Mouse (Mus musculus) adrenal gland, postnatal 14 days (tissue): ENCODE measurements around the gene Prepl. TPM values are rescaled to one million over a fixed set of nuclear protein-coding genes. Genes with fewer than 3 reads are reported as not detected.

ENCODE experiments used
- DNase-seq: peaks from one replicate; pipeline ENCODE4 v3.0.0; 2021; ENCODE audit warnings: mixed read lengths
- total RNA-seq: library from RNA; stranded (reverse); gene quantifications from 2 replicates; pipeline ENCODE4 v1.2.3, GENCODE M21; 2021

Gene Prepl
- total RNA-seq, 1 experiment from 2014 or later, result 29.3 TPM

DNA sequence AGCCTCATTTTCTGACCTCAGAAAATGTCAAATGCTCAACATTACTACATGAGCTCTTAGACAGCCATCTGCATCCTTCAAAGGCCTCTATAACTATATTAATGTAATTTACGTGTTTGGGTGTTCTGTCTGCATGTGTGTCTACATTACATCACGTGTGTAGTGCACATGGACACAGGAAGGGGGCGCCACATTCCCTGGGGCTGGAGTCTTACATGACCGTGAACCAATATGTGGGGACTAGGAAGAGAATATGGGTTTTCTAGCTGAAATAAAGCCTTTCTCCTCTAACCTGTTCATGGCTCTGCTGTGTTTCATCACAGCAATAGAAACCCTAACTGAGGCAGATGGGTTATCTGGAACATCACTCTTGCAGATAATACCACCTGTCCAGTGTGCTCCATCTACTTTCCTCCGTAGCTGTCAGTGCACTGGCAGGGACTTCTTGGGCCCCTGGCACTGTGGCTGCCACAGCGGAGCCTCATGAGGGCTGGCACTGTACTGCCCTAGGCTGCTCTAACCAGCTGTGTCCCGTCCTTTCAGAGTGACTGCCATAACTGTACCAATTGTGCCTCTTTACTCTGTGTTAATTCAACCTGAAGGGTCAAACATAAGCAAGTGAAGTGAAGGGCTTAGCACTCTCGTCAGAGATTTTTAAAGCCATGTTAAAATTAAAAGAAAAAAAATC lies 18.8 kb downstream of the Prepl start:
- no peak for DNase-seq

DNA sequence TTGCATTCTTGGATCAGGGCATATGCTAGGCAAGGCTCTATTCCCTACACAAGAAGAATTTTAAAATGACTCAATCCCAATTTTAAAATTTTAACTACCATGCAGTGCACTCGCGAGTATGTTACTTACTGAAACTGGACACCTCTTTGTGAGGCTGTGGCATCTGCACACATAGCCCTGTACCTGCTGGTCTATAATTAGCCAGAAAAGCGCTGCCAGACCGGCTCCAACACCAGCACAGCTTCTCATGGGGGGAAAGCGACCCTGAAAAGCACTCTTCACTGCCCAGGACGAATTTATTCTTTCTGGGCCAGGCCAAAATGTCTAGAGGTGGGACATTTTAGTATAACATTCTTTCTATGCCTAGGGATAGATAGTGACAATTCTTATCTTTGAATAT lies 19.4 kb downstream of the Prepl start:
- no peak for DNase-seq

DNA sequence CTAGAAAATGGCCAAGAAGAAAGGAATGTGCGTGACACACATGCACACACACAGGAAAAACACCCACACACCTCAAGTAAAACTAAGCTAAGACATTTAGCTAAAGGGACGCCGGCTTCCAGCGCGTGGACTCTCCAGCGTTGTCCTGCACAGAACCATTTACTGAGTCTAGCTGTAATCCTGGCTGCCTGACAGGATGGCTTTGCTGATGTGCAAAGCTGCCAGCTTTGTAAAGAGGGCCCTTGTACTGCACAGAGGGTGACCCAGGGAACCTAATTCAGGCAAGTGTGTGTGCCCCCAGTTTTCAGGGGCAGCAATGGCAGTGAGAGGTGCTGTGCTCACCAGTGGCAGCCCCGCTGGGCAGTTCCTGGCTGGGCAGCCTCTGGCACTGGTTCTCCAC lies 22.7 kb downstream of the Prepl start:
- no peak for DNase-seq

DNA sequence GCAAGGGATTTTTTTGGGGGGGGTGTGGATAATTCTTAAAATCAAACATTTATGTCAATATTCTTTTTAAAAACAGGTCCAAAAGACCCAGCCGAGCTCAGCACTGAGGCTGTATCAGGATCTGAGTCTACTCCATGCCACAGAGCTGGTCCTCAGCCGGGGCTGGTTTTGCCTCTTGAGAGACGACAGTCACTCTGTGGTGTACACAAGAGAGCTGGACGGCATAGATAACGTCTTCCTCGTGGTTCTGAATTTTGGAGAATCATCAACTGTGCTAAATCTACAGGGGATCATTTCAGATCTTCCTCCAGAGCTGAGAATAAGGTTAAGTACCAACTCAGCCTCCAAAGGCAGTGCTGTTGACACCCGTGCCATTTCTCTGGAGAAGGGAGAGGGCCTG lies 26.5 kb downstream of the Prepl start:
- DNase-seq, result no peak

DNA sequence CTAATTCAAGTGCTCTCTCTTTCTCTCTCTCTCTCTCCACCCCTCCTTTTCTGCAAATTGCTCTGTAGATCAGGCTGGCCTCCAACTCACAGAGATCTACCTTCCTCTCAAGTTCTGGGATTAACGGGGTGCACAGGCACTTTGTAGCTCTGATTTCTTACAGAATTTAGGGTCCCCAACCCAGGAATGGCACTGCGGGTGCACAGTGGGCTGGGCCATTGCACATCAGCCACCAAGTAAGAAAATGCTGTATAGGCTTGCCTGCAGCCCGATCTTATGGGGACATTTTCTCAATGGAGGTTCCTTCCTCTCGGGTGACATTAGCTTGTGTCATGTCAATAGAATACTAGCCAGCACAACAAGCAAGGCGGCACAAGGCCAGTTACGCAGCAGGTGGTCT lies 30.9 kb downstream of the Prepl start:
- no peak for DNase-seq

DNA sequence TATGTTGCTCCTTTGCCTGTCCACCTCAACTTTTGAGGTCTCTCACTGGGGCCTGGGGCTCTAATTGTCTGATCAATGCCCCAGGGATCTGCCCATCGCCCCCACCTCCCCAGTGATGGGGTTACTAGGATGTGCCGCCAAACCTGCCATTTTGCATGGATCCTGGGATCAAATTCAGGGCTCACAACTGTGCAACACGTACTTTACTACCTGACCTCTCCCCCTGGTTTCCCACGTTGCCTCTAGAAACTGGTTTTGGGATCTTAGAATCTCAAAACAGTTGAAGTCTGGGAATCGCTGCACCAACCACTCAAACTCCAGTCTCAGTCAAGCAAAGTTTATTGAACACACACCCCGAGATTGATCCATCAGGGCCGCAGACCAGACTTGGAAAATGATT lies 31.8 kb downstream of the Prepl start:
- DNase-seq, result no peak

DNA sequence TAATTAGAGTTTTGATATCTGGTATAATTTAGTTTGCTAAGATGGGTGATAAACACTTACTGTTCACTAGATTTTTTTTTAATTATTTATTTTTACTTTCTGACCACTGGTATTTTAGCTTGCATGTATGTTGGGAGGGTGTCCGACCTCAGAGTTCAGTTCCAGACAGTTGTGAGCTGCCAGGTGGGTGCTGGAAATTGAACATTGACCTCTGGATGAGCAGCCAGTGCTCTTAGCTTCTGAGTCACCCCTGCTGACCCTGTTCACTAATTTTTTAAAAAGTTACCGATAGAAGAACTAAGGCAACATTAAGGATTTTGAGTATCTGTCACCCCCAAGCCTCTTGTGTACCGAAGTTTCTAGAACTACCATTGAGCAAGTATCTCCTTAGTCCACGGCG lies 41.7 kb downstream of the Prepl start:
- DNase-seq, result no peak

DNA sequence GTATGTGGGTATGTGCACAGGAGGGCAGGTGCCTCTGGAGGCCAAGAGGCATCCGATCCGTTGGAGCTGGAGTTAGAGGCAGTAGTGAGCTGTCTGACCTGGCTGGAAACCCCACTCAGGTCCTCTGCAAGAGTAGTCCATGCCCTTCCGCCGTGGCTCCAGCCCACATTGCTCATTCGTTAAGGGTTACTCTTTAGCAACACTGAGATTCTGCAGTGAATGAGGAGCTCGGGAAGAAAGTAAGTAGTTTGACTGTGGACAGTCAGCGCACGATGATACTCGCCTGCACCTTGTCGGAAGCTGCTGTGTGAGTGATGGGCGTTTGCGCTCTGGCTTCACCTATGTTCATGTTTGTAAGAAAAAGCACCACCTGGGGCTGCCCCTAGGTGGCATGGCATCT lies 44.9 kb downstream of the Prepl start:
- DNase-seq, result no peak

DNA sequence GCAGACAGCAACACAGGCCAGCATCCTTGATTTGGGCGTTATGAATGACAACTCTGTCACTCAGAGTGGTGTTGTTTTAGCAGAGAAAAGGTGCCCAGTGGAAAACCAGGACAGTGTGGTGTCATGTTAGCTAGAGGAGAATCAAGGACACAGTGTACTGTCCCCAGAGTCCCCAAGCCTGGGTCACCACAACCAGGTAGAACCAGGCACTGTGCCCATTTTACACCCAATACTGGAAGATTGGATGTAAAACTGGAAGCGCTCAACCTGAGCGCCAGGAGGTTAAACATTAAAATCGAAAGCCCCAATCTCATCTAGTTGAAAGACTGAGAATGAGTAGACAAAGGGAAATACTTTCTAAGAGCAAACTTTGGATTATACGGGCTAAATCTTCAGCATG lies 45.6 kb downstream of the Prepl start:
- no peak for DNase-seq

DNA sequence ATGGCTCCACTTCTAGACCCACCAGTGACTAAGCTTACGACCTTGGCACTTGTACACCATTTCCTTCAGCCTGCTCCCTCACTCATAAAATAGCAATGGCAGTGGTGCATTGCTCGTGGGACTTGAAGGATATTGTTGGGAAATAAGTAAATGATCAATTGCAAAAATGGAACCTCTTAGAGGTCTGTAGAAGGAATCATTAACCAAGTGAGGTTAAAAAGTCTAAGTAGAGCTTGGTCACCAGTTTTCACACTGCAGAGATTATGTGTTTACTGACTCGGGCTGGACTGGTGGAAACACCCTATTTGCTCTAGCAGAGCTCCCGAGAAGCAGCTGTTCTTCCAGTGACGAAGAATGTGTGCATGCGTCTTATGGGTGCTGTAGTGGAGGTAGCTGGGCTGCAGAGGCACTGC lies 46.6 kb downstream of the Prepl start:
- DNase-seq, result no peak

DNA sequence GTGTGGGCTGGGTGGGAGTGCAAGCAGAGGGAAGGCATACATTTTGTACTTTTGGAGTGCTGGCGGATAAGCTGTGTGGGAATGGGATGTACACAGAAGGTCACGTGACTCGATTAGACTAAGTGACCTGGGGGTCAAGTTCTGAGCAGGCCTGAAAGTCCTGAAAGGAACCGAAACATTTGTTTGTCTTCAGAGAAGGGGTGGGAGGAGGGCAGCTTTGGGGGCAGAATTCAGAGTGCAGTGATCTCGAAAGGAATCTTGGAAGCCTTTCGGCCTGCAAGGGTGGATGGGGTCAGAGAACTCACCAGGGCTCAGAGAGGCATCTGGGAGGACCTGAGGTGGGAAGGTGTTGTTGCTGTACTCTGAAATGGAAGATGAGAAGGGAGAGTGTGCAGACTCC lies 47.6 kb downstream of the Prepl start:
- no peak for DNase-seq

DNA sequence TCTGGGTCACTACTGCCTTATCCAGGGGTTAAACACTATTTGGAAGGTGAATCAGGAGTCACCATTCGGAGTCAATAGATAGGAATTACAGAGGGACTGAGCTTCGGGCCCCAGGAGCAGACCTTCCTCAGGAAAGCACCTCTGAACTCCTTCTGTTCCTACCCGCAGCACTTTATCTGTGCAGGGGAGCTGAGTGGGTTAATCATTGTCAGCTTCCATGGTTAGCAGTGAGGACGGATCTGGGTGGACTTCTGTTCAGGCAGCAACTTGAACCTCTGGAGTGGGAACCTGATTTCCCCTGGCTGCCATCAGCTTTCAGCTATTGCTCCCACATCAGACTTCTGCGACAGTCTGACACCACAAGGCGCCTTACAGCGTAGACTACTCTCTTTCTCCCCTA lies 49.1 kb downstream of the Prepl start:
- DNase-seq, result no peak

DNA sequence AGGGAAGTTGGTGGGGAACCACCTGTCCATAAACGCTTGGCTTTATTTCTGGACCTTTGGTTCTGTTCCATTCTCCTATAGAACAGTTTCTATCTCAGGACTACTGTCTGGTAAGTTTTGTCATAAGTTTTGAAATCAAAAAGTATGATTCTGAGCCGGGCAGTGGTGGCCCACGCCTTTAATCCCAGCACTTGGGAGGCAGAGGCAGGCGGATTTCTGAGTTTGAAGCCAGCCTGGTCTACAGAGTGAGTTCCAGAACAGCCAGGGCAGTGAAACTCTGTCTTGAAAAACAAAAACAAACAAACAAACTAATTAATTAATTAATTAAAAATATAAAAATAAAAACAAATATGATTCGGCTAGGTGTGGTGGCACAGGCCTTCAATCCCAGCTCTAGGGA lies 51.3 kb downstream of the Prepl start:
- DNase-seq, result no peak

DNA sequence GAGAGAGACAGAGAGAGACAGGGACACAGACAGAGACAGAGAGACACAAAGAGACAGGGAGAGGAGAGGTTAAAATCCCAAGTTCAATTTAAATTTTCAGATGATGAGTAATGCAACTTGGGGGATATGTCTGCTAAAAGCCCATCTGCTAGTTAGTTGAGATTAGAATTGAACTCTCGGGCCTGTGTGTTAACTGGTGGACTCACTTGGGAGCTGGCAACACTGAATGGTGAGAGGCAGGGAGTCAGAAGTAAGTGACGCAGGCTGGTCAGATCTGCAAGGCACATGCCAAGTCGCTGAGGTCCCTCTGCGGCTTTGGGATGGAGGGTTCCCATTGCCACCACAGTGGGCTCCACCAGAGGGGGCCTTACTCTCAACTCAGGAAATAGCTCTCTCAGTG lies 51.7 kb downstream of the Prepl start:
- DNase-seq, result no peak

DNA sequence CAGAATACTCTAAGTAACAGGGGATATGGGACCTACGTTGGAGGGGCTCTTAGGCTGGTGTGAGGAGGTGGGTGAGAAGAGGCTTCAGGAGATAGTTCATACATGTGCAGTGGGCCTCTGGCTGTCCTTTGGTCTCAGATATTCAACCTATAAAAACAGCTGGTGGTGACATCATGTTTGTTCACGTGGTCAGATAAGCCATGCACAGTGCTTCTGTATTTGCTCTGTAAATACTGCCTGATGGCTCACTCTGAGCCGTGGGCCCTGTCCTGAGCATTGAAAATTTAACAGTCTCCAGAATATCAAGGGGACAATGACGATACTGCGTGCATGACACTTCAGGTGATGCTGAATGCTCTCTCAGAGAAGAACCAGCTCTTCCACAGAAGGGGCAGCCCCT lies 52.2 kb downstream of the Prepl start:
- DNase-seq, result no peak

DNA sequence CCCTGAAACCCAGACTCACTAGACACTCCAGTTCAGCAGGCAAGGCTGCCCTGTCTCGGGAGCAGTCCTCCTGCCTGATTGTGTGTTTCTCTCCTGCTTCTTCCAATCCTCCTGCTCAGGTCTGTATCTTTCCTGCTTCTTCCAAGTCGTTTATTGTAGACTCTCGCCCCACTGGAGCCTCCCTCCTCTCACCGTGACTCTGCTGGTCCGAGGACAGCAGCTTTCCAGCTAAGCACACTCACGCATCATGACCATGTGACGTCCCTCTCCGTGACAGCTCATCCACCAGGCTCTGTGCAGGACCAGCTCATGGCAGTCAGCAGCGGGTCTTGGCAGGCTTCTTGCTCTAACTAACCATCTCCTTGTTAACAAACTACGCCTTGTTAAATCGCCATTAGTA lies 56.0 kb downstream of the Prepl start:
- DNase-seq, result peak; percentile 46

DNA sequence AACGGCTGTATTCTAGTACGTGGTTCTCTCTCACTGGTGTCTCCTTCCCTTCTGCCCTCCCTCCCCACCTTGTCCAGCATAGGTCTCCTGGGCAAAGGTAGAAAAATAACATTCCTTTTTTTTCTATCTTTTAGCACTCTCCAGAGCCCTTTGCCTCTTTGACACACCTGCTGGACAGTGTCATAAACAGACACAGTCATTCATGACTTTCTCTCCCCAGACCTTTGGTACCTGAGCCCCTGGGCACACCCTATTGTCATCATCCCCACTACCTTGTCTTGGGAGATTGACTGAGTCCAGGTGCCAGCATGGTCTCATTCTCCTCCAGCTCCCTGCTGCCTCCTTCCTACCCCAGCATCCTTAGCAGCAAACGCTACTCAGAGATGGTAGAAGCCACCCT lies 57.0 kb downstream of the Prepl start:
- DNase-seq, result no peak

DNA sequence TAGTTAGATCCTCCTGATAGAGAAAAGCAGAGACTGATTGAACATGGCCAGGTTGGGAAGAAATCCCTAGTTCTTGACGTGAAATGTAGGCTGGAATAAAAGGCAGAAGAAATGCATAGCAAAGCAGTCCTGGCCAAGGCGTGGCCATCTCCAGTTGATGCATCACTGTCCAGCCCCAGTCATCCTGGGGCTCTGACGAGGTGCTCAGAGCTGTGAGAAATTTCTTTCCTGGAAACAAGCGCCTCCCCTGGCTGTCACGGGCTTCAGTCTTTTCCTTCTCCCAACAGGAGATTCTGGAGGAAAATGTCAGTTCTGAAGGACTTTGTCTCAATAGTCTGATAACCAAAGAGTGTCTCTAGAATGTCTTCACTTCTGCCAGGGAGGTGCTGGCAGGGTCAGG lies 59.4 kb downstream of the Prepl start:
- no peak for DNase-seq

DNA sequence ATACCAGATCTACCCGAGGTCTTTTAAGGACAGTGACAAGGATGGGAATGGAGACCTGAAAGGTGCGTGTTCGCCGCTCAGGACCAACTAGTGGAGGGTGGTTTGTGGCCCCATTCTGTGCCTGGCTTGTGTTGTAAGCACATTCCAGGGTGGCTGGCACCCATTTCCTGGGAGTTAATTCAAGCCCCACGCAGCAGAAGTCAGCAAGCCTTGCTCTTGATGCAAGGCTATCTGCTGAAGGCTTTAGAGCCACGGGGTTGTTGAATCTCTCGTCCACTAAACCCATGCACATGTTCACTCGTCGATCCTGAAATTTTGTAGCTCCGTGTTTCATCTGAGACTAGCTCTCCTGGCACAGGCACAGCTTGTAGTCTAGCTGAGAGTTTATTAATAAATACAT lies 61.2 kb downstream of the Prepl start:
- no peak for DNase-seq

DNA sequence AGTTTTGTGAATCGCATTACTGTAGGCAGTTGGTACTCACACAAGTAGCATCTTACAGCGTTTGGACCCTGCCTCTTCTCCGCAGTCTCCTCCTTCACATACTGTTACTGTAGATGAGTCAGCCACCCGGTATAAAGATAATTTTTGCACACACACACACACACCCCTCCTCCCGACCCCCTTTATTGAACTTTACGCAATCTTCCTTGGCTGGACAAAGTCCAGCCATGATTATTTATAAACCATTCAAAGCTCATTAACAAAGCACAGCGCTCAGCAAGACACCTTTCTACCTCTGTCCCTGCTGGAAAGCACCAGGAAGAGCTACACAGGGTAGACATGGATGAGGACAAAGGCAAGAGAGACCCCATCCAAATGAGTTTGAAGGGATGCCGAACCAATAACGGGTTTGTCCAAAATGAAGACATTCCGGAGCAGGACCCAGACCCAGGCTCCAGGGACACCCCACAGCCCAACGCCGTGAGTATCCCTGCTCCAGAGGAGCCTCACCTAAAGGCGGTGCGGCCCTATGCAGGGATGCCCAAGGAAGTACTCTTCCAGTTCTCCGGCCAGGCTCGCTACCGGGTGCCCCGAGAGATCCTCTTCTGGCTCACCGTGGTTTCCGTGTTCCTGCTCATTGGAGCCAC lies 61.8 kb downstream of the Prepl start, which contains the start of gene Slc3a1:
Gene Slc3a1 (plus strand): TSS at position 284 of the 647 bp plus-strand sequence.
- no peak for DNase-seq

DNA sequence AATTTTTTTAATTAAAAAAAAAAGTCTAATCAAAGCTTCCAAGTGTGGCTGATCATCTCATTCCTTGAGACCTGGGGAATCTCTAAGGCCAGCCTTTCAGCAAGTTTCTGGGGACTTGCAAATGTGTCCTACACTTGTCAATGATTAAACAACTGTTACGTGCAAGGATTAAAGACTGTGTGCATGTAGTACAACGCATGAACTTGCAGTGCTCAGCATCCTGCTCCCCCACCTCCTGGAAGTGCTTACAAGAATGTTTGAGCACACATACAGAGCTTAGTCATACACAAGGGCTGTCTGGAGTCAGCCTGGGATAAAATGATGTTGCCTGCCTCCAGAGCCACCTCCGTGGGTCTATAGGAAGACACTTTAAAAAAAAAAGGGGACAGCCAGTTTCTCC lies 62.8 kb downstream of the Prepl start:
- DNase-seq, result no peak

DNA sequence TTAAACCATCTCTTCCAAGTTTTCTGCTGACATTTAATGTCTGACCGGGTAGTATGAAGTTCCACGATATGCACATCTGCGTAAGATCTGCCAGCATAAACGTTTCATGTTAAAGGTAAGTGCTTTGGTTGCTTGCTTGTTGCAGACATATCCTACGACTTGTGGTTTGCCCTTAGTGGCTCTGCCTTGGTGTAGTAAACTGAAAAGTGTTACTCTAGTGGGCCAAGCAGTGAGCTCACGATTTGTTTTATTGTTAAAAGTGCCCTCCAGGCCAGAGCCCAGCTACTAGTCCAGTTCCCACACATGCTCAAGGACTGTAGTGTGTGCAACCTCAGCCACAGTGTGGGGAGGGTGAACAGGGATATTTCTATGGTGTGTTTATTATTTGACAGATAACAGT lies 63.6 kb downstream of the Prepl start:
- no peak for DNase-seq

DNA sequence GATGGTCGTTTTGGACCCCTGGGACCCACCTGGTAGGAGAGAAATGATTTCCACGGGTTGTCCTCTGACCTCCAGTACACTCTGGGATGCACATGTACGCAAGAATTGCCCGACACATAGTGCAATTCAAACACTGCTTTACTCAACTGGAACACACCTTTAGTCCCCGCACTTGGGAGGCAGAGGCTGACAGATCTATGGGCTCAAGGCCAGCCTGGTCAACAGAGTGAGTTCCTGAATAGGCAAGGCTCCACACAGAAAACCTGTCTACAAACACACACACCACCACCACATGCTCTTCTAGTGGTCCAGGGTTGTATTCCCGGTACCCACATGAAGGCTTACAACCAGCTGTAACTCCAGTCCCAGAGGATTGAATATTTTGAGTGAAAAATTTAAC lies 64.9 kb downstream of the Prepl start:
- DNase-seq, result no peak

DNA sequence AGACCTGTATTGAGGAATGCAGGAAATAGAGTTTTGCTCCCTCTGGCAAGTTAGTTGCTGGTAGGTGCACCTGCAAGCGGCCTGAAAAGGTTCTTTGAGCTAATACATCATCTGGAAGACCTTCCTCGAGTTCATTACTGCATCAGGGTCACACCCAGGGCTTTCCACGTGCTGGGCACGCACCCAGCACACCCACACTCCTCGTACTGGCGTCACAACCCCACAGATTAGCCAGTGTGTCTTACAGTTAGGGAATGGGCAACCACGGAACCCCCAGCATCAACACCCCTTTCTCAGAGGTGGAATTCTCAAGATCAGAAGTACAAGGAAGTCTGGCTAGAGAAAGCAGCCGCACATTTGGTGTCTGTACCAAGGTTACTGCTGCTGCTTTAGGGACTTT lies 65.8 kb downstream of the Prepl start:
- DNase-seq, result no peak
